Mouse (Mus musculus): Measurements from ENCODE around the gene Ankmy2.
"Not testable (repeated sequence)": the region's sequence is repeated elsewhere in the genome, so short reads cannot be mapped to it uniquely, and the experiment has no call there.

Ankmy2 gene

DNA sequence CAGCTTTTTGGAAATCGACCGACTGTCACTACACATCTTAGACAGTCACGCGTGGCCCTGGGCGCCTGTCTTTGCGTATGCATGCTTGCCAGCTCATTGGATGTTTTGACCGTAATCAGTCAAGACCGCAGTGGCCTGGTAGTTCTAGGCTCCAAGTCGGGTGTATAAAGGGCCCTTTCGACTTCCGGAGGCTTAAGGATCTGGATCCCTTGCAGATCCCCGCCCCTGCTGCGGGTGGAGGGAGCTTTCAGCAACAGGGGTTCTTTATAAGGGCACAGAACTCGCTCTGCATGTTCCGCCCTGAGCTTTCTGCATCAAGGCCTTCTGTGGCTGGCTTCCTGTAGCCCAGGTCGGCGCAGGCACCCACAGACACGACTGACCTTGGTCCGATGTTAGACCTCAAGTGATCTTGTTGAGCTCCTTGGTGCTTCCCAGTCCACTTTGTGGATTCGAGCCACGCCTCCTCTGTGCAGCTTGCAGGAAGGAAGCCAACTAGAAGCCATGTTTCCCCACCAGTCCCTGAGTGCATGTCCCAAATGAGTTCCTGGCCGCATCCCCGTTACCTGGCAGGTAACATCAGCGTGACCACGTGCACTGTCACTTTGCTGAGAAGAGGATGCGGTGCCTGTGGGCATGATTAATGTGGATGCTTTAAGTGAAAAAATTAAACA lies 859 bp downstream of the Ankmy2 start, which contains the start of gene Bzw2:
Gene Bzw2 (minus strand): TSS at position 443 of the 671 bp plus-strand sequence.
- peak; percentile 72 for DNase-seq (ENCODE audit: low spot score)

GRCm38 (mm10) chr12:36164126-36164791 lies 7.3 kb downstream of the Ankmy2 start:
- DNase-seq (ENCODE audit: low spot score): no peak

DNA sequence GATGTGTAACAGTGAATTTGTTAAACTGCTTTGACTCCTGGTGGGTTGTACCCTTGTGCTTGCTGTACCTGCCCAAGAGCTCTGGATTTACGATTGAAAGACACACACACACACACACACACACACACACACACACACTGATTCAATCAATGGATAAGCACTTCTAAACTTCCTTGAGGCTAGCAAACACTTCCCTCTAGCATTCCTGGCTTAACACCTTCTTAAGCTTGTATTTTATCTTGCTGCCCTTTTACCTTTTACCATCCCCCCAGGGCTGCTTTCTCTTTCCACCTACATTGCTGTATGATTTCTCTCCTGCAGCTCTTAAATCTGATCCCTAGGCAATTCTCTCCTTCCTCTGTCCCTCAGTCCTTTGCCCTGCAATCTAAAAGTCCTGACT lies 8.4 kb downstream of the Ankmy2 start:
- DNase-seq (ENCODE audit: low spot score): no peak

DNA sequence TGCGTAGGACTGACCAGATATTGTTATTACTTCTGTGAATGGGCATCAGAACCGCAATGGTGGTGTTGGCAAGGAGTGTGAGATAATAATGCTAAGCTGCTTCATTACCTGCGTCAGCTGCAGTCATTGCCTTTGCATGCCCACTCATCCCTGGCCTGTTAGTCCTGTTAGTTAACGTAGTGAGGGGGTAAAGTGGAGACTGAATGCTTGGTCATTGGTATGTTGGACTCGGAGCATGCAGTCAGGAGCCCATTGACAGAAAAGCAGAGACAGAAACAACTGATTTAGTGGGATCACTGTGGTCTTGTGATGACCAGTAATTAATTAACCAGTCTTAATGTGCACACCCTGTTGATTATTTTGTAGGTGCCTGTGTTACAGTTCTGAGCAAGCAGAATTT lies 20.3 kb downstream of the Ankmy2 start:
- no peak for DNase-seq (ENCODE audit: low spot score)

GRCm38 (mm10) chr12:36182570-36182969 lies 25.7 kb downstream of the Ankmy2 start:
- DNase-seq (ENCODE audit: low spot score): no peak

DNA sequence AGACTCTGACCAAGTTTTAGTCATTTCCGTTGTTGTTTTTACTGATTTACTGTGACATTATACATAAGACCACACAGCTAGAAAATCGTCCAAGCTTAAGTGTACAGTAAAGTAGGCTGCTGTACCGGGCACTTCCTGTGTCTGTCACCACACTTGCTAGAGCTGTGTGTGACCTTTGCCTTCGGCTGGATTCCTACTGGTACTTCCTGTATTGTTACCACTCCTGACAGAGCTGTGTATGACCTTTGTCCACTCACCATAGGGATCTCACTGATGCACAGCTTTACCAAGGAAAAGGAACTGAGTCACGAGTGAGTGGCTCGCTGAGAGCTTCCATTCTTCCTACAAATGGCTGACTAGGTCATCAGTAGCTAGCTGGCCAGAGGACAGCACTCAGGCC lies 30.2 kb downstream of the Ankmy2 start:
- DNase-seq (ENCODE audit: low spot score): no peak

DNA sequence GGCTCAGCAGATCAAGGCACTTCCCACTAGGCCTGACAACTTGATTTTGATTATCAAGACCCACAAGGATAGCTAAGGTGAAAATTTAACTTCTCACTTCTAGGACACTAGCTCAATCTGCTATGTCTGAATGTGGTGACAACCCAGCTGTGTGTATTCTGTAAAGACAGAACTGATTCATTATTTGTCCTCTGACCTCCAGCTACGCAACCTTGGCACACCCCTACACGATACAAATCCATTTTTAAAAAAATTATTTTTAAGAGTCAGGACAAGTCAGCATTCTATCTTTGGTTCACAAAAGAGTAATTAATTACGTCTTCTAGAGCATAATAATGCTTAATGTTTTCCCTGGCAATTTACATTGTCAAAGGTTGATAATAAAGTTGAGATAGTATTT lies 32.7 kb downstream of the Ankmy2 start:
- DNase-seq (ENCODE audit: low spot score): no peak

DNA sequence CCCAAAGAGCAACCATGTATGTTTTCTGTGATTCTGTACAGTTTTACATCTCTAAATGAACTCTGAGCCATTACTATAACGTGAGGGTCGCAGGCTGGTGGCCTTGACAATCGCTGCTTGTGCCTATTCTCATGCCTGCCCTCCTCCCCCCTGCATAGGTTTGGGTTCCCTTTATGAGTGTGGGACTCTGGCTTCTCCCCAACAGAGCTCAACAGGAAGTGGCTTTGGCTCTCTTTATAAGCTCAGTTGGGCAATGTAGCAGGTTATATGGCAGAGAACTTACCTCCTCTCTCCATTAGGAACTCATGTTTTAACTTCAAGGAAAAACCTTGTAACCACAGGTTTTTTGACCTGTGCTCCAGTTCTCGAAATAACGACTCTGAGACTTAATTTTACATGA lies 33.4 kb downstream of the Ankmy2 start:
- no peak for DNase-seq (ENCODE audit: low spot score)

DNA sequence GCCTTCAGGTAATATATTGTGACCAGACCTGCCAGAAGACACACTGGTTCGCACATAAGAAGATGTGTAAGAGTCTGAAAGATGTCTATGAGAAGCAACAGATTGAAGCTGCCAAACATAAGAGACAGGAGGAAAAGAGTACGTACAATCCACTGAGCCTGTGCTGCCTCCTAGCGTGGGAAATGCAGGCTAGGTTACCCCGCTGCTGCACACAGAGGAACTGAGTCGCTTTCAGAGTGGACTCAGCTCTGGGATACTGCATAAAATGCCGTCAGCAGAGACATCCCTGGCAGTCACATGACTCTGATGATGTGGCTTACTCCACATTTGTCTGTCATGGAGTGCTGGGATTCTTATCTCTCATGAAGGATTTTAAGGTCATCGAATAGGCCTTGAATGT lies 38.1 kb downstream of the Ankmy2 start:
- no peak for DNase-seq (ENCODE audit: low spot score)

- not testable (repeated sequence) for DNase-seq (ENCODE audit: low spot score)
Observed at GRCm38 (mm10) chr12:36205579-36206119, 48.7 kb downstream of the Ankmy2 start.

DNA sequence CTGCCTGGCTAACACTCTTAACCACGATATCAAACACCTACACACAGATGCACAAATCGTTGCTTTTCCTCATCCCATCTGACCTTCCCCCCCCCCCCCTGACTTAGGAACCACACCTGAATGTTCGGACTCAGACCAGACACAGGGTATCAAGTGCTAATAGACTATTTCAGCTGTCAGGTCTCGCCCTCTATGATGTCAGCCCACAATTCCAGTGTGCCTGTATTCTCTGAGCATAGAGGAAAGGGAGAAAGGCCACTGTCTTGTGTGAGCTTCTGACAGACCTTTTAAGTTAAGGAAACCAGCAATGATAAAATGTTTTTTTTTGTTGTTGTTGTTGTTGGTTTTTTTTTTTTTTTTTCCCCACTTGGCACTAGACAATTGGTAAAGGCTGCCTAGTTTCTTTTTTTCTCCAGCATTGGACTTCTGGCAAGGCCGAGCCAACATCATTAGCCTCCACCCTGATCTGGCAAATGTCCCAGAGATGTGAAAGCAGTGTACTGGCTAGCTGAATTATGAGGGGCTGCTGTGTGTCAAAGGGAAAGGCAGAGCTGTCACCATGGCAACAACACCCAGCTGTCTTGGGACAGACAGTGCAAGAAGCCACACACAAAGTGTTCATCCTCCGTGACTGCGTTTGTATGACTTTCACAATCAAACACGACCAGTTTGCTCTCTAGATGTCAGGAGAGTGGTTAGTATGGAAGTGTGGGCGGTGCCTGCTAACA lies 50.3 kb downstream of the Ankmy2 start:
- peak; percentile 47 for DNase-seq (ENCODE audit: low spot score)

DNA sequence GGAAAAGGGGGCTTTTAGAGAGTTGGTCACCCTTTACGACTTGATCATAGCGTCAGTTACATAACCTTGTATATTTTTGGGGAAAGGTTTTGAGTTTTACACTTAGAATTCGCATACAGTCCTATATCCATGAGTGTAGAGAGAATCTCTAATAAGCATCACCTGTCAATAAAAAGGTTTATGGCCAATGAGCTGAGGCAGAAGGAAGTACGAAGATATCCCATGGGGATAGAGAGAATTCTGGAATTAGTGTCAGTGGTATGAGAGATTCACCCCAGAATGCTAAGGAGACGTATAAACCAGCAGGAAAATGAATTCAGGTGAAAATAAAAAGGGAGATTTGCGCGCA lies 50.9 kb downstream of the Ankmy2 start:
- DNase-seq (ENCODE audit: low spot score): no peak

- no peak for DNase-seq (ENCODE audit: low spot score)
Observed at GRCm38 (mm10) chr12:36208456-36208855, 51.5 kb downstream of the Ankmy2 start.

DNA sequence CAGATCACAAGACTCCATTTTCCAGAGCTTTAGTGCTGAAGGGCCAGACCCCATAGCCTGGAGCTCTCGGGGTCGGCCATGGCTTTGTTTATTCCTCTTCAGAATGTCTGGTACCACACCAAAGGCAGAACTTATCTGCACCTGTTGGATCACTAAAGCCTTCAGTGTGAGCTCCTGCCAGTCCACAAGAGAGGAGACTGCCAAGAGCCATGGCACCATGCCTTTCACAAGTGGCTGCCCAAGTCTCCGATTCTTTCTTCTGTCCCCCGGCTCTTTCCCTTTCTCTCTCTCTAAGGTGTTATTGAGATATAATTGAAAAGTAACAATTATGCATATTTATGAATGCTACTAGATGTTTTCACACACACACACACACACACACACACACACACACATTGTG lies 53.2 kb downstream of the Ankmy2 start:
- no peak for DNase-seq (ENCODE audit: low spot score)

DNA sequence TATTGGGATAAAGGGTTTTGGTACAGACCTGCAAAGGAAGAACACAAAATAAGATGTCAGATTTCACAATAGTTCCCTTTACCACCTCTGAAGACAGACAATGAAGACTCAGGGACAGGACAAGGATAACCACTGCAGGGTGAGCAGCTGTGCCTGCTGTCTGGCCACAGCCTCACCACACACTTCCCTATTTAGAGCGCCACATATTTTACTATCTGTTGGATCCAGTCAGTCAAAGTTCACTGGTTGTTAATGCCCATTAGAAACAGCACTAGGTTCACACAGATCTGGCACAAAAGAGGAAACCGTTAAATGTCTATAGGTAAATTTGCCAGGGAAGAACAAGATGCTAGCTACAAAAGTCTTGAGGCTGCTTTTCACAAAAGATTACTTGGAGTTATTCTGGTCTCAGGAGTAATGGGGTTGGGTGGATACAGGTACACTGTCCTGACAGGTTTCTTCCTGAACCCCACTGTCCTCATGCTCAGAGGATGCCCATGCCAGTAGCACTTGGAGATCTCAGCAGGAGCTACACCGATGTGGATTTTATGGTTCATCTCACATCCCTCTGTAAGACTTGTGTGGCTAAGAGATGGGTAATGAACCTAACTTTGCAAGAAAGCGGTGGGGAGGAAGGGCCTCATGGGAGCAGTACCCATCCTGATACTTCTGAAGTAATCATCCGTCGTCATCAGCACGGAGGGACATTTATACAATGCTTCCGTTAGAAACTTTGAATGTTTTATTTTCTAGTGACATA lies 57.7 kb downstream of the Ankmy2 start:
- no peak for DNase-seq (ENCODE audit: low spot score)

DNA sequence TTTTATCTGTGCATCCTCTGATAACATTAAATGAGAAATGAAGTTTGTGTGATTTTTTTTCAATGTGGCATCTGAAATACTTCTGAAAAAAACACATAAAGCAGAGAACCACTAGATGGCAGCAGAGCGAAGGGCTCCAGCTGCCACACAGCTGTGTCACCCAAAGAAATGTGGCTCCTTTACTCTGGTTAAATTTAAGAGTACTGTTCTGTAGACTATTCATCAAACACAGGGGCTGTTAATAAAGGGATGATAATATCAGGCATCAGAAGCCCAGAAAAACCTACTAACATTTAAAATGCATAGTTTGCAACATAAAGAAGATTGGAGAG lies 58.2 kb downstream of the Ankmy2 start:
- DNase-seq (ENCODE audit: low spot score): peak; percentile 57

DNA sequence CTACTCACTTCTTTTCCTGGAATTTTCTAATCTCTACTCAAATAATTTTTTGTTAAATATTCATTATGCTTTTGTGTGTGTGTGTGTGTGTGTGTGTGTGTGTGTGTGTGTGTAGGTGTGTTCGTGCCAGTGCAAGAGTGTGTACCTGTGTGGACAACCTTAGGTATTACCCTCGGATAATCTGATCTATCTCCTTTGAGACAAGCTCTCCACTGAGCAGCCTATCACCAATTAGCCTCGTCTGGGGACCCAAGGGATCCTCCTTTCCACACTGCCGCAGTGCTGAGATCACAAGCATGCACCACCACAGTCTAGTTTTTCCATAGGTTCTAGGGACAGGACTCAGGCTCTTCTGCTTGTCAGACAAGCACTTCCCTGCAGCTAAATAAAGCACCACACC lies 59.3 kb downstream of the Ankmy2 start:
- DNase-seq (ENCODE audit: low spot score): no peak

- DNase-seq (ENCODE audit: low spot score): no peak
Observed at GRCm38 (mm10) chr12:36216905-36217304, 60.0 kb downstream of the Ankmy2 start.

DNA sequence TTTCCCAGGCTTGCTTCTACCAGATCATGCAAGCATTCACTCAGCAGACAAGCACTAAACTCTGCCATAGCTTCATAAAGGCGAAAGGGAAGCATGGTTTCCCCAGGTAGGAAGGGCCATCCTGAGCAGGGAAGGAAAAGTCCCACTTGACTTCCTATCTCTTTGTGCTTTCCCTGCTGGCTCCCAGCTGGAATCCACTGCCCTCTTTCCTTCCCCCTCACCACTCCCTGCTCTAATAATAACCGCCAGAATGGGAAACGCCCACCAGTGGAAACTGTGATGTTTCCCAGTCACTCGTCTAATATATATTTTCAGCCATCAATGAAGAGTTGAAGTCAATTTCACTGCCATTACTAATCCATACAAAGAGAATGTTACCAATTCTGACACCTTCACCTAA lies 67.5 kb downstream of the Ankmy2 start:
- no peak for DNase-seq (ENCODE audit: low spot score)

DNA sequence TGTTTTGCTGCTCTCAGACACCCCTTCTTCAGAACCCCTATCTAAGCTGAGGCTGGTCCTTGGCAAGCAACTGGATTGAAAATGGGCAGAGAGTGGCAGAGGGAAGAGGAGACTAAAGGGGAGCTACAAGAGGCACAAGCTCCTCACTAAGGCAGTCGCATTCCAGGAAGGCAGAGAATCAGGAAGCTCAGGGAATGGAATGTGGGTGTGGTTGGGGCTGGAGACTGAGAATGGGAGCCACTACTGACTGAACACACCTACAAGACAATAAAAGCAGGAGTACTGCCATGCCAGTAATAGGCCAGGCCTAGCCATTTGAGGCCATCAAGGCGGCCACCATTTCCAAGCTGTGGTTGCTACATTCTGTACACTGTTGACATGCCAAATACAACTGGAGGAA lies 74.5 kb downstream of the Ankmy2 start:
- DNase-seq (ENCODE audit: low spot score): no peak

DNA sequence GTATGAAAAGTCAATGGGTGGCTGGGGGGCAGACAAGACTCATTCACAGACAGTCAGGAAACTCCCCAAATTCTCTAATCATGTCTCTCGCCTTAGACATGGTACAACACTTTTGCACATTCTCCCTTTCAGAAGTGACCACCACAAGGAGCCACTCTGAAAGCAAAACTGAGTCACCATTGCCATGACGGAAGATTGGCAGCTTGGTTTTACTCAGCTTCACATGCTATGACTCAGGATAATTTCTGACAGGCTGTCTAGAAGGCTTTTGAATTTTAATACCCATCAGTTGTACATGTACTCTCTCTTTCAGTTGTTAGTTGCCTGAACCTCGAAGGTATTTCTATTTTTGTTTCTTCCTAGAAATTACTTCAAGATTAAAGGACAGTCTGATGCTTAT lies 84.3 kb downstream of the Ankmy2 start:
- DNase-seq (ENCODE audit: low spot score): no peak
